Mouse (Mus musculus) forebrain, embryonic 13.5 days (tissue): ENCODE results near the gene Ier5l. TPM values are rescaled to one million over a fixed set of nuclear protein-coding genes. Genes with fewer than 3 reads are reported as not detected.

ENCODE experiments used
- ATAC-seq: fragments of 200-750 bp; cut with Nextera tagmentation; 2 replicates; pipeline ENCODE4 v1.8.0; 2017
- H3K27ac ChIP-seq: fragments of 300-500 bp; sonication (generic); 2 replicates; pipeline ENCODE4 v1.5.1; 2015; ENCODE audit warnings: inconsistent platforms, mild to moderate bottlenecking, moderate library complexity
- H3K27me3 ChIP-seq: fragments of 300-500 bp; sonication (generic); 2 replicates; pipeline ENCODE4 v1.6.1; 2015; ENCODE audit warnings: mild to moderate bottlenecking, inconsistent platforms
- H3K36me3 ChIP-seq: fragments of 300-500 bp; sonication (generic); 2 replicates; pipeline ENCODE4 v1.6.1; 2015; ENCODE audit warnings: mild to moderate bottlenecking, inconsistent platforms; ENCODE audit not compliant: poor library complexity, severe bottlenecking
- H3K4me1 ChIP-seq: fragments of 300-500 bp; sonication (generic); 2 replicates; pipeline ENCODE4 v1.6.1; 2015; ENCODE audit warnings: inconsistent platforms
- H3K4me2 ChIP-seq: fragments of 300-500 bp; sonication (generic); 2 replicates; pipeline ENCODE4 v1.6.1; 2015; ENCODE audit warnings: inconsistent platforms, mild to moderate bottlenecking, moderate library complexity
- H3K4me3 ChIP-seq: fragments of 300-500 bp; sonication (generic); 2 replicates; pipeline ENCODE4 v1.5.1; 2015; ENCODE audit warnings: mild to moderate bottlenecking, inconsistent platforms
- H3K9ac ChIP-seq: fragments of 300-500 bp; sonication (generic); 2 replicates; pipeline ENCODE4 v1.6.1; 2015; ENCODE audit warnings: mild to moderate bottlenecking, inconsistent platforms
- H3K9me3 ChIP-seq: fragments of 300-500 bp; sonication (generic); replicated peaks from 2 replicates; pipeline ENCODE4 v1.6.1; 2016; ENCODE audit warnings: inconsistent platforms
- WGBS: fragments of 180-500 bp; shearing (Covaris S2); methylation state at CpG from one replicate; pipeline ENCODE4 v1.1.7; 2015; 5-methylcytosine and 5-hydroxymethylcytosine counted together
- polyA plus RNA-seq: library from polyadenylated mRNA; unstranded; fragments of >200 nt; fragmentation: Nextera tagmentation; extraction: Ambion mirVana; gene quantifications from 2 replicates; pipeline ENCODE4 v1.2.1, GENCODE M21; 2015

Gene Ier5l
- polyA plus RNA-seq, 1 experiment from 2014 or later, result 1.7 TPM

DNA sequence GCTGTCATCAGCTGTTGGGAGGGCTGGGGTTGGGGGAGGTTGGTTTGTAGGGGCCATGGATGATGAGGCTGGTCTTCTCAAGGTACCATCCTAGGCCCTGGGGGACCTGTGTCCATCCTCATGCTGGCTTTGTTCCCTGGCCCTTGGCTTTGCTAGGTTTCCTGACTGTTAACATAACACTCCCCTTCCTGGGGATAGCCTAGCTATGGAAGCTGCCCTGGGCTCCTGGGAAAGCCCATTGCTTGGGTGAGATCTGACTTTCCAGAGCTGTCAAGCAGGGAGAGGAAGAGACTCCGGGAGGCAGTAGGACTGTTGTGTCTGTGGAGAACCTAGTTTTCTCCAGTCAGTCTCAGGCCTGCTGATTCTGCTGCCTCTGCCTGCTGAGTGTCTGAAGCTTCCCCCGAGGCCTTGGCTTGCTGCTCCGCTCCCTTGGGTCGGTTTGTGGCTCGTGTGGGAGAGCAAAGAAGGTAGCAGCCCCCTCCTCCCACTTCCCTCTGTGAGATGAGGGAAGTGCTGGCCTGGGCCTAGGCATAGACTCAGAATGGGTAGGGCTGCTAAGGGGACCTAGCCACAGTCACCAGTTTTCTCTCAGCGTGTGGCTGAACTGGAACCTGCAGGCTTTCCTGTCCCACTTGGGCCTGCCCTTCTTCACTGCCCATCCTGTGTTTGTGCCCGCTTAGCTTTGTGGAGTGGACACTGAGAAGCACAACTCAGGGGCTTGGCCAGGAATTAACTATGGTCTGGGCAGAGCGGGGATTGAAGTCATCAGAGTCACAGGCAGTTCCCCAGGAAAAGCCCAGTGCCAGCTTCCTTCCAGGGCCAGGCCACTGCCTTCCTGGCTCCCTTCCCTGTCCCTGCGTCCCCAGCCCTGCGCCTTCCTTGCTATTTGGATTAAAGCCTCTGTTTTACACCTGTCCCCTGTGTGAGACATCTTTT is 26.9 kb downstream of the Ier5l start:
- ATAC-seq, result no peak
- peaks cover 18% of the 10 kb centered on the region for H3K4me1 ChIP-seq
- H3K27ac ChIP-seq, result no peak overlapping the region; the same call in 1 of the 2 replicates
- no peak overlapping the region for H3K4me3 ChIP-seq
- WGBS, result 88% methylated on average over 10 of the region's 10 CpGs
- no peaks in the 10 kb centered on the region for H3K9me3 ChIP-seq
- H3K4me2 ChIP-seq, result no peak overlapping the region
- H3K27me3 ChIP-seq, result no peaks in the 10 kb centered on the region
- H3K9ac ChIP-seq, result no peak overlapping the region
- H3K36me3 ChIP-seq, result peaks cover 74% of the 10 kb centered on the region

DNA sequence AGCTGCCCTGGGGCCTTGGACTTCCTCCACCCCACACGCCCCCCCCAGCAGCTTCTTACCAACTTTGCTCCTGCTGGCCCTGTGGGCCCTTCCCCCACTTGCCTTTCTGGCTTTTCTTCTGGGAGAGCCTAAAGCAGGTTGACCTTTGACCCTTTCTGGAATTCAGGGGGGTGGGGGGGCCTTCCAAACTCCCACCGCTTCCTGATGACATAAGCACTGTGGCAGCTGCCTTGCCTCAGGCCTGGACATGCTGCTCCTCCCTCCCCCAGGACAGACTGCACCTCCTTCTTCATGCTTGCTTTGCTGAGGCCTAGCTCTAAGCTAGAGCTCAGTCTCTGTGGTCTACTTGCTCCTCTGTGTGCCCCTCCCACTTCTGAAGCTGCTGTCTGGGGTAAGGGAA is 28.7 kb downstream of the Ier5l start:
- H3K9me3 ChIP-seq, result no peaks in the 10 kb centered on the region
- H3K9ac ChIP-seq, result peak overlapping the region; percentile 34; the same call in 1 of the 2 replicates
- H3K4me1 ChIP-seq, result peaks cover 36% of the 10 kb centered on the region
- no peak overlapping the region for H3K4me3 ChIP-seq
- H3K36me3 ChIP-seq, result peaks cover 69% of the 10 kb centered on the region
- H3K4me2 ChIP-seq, result no peak overlapping the region
- H3K27me3 ChIP-seq, result no peaks in the 10 kb centered on the region
- no peak for ATAC-seq
- 49% methylated on average over 2 of the region's 2 CpGs for WGBS
- H3K27ac ChIP-seq, result no peak overlapping the region

DNA sequence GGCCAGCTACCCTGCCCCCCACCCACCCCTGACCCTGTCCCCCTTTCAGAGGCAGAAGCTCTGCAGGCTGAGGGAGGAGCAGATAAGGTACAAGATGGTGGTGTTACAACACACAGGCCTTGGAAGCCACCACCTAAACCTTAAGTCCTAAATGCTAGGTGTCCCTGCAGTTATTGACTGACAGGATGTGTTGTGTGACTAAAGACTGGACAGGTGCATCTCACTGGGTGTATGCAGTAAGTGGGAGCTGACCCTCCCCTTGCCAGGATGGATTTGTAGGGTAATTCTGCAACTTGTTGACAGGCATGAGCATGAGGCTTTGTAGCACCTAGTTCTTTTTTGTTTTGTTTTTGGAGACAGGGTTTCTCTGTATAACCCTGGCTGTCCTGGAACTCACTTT is 29.6 kb downstream of the Ier5l start:
- peaks cover 45% of the 10 kb centered on the region for H3K4me1 ChIP-seq
- H3K9me3 ChIP-seq, result no peaks in the 10 kb centered on the region
- no peak overlapping the region for H3K4me2 ChIP-seq
- H3K4me3 ChIP-seq, result no peak overlapping the region
- no peak overlapping the region for H3K27ac ChIP-seq
- H3K9ac ChIP-seq, result no peak overlapping the region
- peaks cover 68% of the 10 kb centered on the region for H3K36me3 ChIP-seq
- H3K27me3 ChIP-seq, result no peaks in the 10 kb centered on the region
- ATAC-seq, result no peak

DNA sequence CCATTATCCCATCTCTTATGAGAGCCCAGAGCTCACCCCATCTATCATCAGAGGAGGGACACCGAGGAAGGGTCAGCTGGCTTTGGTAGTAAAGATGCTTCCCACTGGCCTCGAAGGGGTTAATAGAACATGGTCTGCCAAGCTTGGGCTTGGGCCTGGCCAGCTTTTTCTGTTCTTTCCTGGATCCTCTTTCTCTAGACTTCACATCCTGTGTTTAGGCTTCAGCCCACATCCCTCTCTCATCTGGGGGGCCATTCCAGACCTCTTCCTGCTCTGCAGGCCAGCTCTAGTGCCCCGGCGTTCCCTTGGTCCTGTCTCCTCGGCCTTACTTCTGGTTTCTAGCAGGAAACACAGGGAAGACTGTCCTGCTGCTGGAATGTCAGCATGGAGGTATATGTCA is 30.0 kb downstream of the Ier5l start:
- Histone ChIP-seq H3K27ac (no peak overlapping the region), H3K4me1 (peaks cover 46% of the 10 kb centered on the region), H3K36me3 (peaks cover 69% of the 10 kb centered on the region), H3K27me3 (no peaks in the 10 kb centered on the region), H3K9ac (peak overlapping the region; percentile 12; the same call in 1 of the 2 replicates), H3K4me3 (no peak overlapping the region), H3K4me2 (no peak overlapping the region), H3K9me3 (no peaks in the 10 kb centered on the region)
- WGBS, result 88% methylated on average over 5 of the region's 5 CpGs
- no peak for ATAC-seq

DNA sequence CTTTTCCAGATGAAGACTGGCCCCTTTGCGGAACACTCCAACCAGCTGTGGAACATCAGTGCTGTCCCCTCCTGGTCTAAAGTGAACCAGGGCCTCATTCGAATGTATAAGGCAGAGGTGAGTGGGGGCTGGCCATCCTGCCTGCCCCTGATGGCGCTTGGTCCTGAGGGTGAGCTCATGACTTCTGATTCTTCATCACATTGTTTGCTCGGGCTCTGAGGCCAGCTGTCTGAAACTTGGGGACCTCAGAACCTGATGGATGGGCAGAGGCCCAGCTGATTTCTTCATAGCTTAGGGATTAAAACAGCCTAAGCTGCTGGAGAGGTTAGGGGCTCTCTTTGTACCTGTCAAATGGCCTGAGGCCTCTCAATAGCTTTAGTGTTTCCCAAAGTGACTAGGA is 30.7 kb downstream of the Ier5l start:
- ATAC-seq, result no peak
- no peaks in the 10 kb centered on the region for H3K9me3 ChIP-seq
- H3K36me3 ChIP-seq, result peaks cover 73% of the 10 kb centered on the region
- no peak overlapping the region for H3K4me2 ChIP-seq
- H3K27me3 ChIP-seq, result no peaks in the 10 kb centered on the region
- no peak overlapping the region for H3K4me3 ChIP-seq
- peak overlapping the region; percentile 98 for H3K27ac ChIP-seq
- peak overlapping the region; percentile 65; the same call in 1 of the 2 replicates for H3K9ac ChIP-seq
- H3K4me1 ChIP-seq, result peaks cover 46% of the 10 kb centered on the region
- WGBS, result 72% methylated on average over 4 of the region's 4 CpGs

DNA sequence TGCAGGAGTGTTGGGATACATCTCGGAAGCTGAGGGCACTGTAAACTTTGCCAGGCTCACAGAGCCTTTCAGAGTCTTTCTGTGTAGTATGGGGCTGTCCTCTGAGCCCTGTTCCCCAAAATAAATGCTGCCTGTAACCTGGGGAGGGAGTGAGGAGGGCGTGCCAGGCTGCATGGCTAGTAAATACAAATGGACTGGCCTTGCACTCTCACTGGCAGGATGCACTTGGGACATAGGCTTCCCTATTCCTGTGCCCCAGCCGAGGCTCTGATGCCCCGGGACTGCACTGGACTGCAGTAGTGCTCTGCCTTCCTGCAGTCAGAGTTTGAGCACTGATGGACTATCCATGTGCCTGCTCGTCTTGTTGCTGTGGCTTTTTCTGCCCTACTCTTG is 31.5 kb downstream of the Ier5l start:
- Histone ChIP-seq H3K4me1 (peaks cover 46% of the 10 kb centered on the region), H3K27ac (peak overlapping the region; percentile 98), H3K36me3 (peaks cover 73% of the 10 kb centered on the region), H3K4me2 (peak overlapping the region; percentile 41), H3K4me3 (0 out of 2 replicates have a peak overlapping the region, but pooled peaks have one; percentile 14), H3K27me3 (no peaks in the 10 kb centered on the region), H3K9me3 (no peaks in the 10 kb centered on the region), H3K9ac (peak overlapping the region; percentile 65)
- 66% methylated on average over 5 of the region's 5 CpGs for WGBS
- no peak for ATAC-seq

DNA sequence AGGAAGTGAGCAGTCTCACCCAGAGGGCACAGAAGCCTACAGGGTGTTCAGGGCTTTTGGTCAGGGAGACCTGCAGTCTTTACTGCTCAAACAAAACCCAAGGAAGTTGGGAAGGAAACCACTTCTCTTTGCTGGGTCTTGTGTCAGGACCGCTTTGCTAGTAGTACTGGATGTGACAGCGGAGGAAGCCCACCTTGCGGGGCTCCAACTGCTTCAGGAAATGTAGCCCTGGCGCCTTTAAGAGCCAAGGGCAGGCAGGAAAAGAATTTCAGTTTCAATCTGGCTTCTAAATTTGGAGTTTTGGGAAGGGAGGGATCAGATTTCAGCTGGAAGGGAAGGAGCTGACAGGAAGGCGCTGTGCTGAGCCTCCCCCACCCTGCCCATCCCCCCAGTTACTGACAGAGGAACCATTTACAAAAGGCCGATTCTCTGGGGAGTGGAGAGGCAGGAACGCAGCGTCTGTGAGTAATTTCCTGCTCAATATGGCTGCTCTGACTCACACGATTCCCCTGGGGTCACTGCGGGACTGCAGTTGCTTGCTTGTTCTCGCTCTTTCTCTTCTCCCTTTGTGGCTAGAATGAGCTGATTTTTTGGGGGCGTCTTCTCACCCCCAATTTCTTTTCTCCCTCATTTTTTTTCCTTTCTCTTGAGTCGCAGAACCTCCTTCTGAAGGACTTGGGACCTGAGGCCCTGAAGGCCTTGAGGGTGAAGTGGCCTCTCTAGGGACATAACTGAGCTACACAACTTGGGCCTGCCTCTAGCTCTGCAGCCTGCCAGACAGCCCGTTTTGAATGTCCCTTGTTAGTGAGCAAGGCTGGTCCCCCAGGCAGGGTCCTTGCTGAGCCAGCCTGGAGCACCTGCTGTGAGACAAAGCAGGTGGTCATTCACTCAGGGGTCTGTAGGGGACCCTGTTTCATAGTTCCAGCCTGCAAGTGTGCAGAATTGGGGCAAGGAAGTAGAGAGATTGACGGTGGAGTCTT is 32.2 kb downstream of the Ier5l start:
- no peaks in the 10 kb centered on the region for H3K9me3 ChIP-seq
- H3K36me3 ChIP-seq, result peaks cover 73% of the 10 kb centered on the region
- H3K4me1 ChIP-seq, result peaks cover 46% of the 10 kb centered on the region

DNA sequence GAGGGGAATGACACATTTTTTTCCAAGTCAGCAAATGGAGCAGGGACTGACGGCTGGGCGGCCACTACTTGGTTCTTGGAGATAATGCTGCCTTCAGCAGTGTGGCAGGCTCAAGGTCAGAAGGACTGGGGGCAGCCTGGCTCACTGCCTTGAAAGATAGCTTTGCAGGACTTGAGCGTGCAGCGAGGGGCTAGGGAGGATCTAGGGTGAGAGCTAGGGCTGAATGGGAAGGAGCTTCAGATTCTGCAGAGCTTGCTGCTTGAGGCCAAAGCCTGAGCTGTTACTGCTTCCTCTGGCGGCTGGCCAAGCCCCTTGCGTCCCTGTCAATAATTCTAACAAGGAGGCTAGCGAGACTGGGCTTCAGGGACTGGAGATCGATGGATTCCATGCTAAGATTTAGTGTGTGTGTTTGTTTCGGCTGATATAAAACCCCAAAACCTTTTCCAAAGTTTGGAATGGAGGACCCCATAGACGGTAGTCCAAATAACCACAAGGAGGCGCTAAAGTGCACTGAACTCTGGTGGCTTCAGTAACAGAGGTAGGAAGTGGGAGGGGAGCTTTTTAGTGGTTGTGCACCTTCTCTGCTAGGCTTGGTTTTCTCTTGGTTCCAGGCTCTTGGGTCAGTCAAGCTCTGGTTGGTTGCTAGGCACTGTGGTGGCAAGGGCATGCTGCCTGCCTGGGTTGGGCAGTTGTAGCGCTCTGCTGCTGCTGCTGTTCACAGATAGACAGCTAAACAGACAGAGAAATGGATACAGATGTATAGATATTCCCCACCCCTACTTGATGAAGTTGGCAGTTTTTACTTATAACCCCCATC is 33.1 kb downstream of the Ier5l start:
- 13% methylated on average over 12 of the region's 12 CpGs for WGBS

More for the DNA sequence above, 32.2 kb downstream of the Ier5l start:
- 0 out of 2 replicates have a peak overlapping the region, but pooled peaks have one; percentile 14 for H3K4me3 ChIP-seq
- H3K4me2 ChIP-seq, result peak overlapping the region; percentile 41
- H3K27me3 ChIP-seq, result no peaks in the 10 kb centered on the region
- peak overlapping the region; percentile 65 for H3K9ac ChIP-seq
- peak overlapping the region; percentile 98 for H3K27ac ChIP-seq
- WGBS, result 4% methylated on average over 15 of the region's 15 CpGs
- ATAC-seq, result peak; percentile 73

DNA sequence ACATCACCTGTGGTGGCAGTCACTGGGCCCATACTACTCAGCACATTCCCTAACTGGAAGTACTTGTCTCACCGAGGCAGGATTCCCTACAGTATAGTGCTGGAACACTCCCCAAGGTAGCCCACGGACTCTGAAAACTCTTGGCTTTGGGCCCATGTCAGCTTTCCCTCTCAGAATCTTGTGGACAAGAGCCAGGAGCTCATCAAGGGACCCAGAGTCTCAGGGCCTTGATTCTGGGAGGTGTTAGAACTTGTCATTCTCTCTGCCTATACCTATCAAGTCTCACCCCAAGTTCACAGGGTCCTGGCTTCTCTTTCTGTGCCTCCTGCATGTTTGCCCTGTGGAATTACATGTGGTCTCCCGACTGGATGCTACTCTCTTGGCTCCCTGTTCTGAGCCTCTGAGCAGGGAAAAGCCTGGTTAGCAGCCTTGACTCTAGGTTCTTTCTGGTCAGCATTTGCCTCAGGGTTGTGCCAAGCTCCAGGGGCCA is 33.8 kb downstream of the Ier5l start:
- WGBS, result 52% methylated on average over 3 of the region's 3 CpGs
- no peaks in the 10 kb centered on the region for H3K9me3 ChIP-seq
- no peak overlapping the region for H3K4me3 ChIP-seq
- peaks cover 65% of the 10 kb centered on the region for H3K36me3 ChIP-seq
- H3K27me3 ChIP-seq, result no peaks in the 10 kb centered on the region
- H3K4me1 ChIP-seq, result peaks cover 43% of the 10 kb centered on the region
- H3K9ac ChIP-seq, result peak overlapping the region; percentile 21; the same call in 1 of the 2 replicates
- peak overlapping the region; percentile 98 for H3K27ac ChIP-seq
- ATAC-seq, result no peak
- no peak overlapping the region for H3K4me2 ChIP-seq

More for the DNA sequence above, 33.1 kb downstream of the Ier5l start:
- peak; percentile 60 for ATAC-seq
- Histone ChIP-seq H3K27ac (peak overlapping the region; percentile 98), H3K9me3 (no peaks in the 10 kb centered on the region), H3K4me2 (peak overlapping the region; percentile 41), H3K27me3 (no peaks in the 10 kb centered on the region), H3K9ac (peak overlapping the region; percentile 65), H3K4me1 (peaks cover 46% of the 10 kb centered on the region), H3K4me3 (0 out of 2 replicates have a peak overlapping the region, but pooled peaks have one; percentile 14), H3K36me3 (peaks cover 67% of the 10 kb centered on the region)

DNA sequence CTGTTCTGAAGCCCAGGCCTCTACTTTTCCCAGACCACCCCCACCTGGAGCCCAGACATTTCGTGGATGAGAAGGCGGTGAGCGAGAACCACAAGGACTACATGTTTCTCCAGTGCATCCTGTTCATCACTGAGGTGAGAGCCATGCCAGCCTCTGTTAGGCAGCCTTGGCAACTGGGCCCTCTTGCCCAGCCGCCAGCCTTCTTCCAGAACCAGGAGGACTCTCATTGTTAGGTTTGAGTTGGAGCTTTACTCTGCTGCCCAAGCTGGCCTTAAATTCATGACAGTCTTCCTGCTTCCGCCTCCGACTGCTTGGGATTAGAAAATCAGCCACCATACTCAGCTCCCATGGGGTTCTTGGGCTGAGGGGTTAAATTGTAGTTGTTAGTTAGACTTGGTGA is 34.4 kb downstream of the Ier5l start:
- no peak for ATAC-seq
- Histone ChIP-seq H3K9me3 (no peaks in the 10 kb centered on the region), H3K36me3 (peaks cover 64% of the 10 kb centered on the region), H3K27ac (peak overlapping the region; percentile 98), H3K4me1 (peaks cover 43% of the 10 kb centered on the region), H3K9ac (0 out of 2 replicates have a peak overlapping the region, but pooled peaks have one; percentile 21), H3K4me3 (no peak overlapping the region), H3K4me2 (no peak overlapping the region), H3K27me3 (no peaks in the 10 kb centered on the region)
- 92% methylated on average over 6 of the region's 6 CpGs for WGBS

DNA sequence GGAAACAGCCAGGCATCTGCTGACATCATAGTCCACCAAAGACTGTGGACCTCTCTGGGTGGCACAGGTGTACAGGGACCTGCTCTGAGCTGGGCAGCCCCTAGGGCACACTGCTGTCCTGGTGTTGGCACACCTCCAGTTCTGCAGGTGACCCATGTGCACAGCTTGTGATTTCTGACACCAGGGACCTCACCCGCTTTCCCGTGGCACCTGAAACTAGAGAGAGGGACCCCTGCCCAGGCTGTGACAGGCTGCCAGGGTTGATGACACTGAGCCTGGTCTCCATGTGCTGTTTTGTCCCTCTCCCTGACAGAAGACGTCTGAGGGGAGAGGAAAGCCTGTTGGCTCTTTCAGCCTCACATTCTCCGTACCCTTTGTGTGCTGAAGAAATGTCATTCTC is 36.2 kb downstream of the Ier5l start:
- no peak overlapping the region for H3K27ac ChIP-seq
- H3K9ac ChIP-seq, result no peak overlapping the region
- H3K4me3 ChIP-seq, result no peak overlapping the region
- no peak overlapping the region for H3K4me2 ChIP-seq
- no peaks in the 10 kb centered on the region for H3K9me3 ChIP-seq
- ATAC-seq, result no peak
- WGBS, result 85% methylated on average over 4 of the region's 4 CpGs
- peaks cover 63% of the 10 kb centered on the region for H3K36me3 ChIP-seq
- H3K4me1 ChIP-seq, result peaks cover 34% of the 10 kb centered on the region
- no peaks in the 10 kb centered on the region for H3K27me3 ChIP-seq
